Mouse (Mus musculus) yolk sac, embryonic 10.5 days (tissue): ENCODE measurements at regions not wholly inside any gene's neighbourhood (a gene's known extent, or its start where the extent isn't known, plus 50 kb on each side); places are given as distances from the start of the nearest gene placed in this dataset.

Experiments
- DNase-seq: peaks from one replicate; pipeline ENCODE4 v3.0.0-alpha.2; 2017; ENCODE audit warnings: low spot score

DNA sequence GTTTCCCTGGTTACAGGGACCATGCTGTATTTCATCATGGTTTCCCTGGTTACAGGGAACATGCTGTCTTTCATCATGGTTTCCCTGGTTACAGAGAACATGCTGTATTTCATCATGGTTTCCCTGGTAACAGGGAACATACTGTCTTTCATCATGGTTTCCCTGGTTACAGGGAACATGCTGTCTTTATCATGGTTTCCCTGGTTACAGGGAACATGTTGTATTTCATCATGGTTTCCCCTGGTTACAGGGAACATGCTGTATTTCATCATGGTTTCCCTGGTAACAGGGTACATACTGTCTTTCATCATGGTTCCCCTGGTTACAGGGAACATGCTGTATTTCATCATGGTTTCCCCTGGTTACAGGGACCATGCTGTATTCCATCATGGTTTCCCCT lies 1579.5 kb downstream of the 4930444P10Rik start:
- no peak for DNase-seq

DNA sequence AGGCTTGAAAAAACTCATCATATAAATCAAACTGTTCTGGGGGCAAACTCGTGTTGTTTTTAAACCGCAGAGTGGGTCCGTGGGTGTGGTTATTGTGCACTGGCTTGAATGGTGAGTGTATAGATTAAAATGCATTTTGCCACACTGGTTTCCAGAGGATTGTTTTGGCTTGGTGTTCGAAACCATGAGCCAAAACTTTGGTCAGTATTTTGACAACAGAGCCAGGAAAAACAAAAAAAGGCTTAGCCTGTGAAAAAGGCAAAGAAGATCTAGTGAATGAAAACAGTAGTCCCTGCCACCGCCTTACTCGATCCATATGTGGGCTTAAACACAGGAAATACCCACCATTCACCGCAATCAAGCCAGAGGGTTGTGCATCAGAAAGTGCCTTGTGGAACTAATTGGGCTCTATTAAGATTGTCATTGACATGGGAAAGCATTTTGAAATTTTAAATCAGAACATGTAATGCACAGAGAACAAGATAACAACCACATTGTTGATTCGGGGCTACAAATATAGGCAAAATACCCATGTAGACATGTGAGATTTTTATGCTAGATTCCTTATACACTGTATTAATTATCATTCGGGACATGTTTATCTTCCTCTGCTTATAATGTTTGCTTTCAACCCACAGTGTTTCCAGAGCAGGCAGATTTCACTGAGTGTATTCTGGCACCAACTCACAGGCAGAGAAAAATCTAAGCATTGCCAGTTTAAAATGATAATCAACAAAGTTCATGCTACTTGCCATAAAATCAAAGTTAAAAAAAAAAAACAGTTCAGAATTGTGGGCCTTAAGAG lies 1580.4 kb downstream of the 4930444P10Rik start:
- DNase-seq: no peak

DNA sequence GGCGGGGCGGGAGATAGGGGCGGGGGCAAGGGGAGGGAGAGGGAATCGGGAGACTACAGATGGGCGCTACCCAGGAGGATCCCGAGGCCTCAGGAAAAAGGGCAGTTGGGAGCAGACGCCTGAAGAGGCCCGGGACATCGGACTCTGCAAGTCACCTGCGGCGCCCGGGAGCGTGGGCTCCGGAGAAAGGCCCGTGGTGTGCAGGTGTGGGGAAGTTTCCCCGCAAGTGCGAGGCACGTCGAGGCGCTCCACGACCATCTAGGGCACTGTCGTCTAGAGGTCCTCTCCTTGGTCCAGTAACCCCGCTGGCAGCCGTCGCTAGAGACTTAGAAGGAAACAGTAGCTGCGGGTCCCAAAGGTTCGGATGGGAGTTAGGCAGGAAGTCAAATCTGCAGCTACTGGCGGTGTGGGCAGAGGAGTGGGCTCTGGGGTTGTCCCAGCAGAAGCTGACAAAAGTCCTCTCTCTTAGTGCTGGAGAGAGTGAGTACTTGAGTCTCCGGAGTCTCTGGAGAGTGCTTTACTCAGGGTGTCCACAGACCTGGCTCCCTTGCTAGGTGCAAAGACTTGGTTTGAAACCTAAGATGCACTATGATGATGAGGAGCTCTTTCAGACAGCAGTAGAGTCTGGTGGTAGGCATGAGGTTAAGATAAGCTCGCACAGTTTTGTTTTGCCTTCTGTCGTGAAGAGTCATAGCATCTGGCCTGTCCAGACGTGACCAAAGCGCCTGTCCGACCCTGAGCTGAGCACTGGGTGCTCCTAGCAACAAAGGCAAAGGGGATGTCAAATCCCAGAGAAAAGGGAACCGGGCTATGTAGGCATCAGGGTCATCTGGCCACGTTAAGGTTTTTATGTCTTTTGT lies 1586.1 kb downstream of the 4930444P10Rik start:
- no peak for DNase-seq

DNA sequence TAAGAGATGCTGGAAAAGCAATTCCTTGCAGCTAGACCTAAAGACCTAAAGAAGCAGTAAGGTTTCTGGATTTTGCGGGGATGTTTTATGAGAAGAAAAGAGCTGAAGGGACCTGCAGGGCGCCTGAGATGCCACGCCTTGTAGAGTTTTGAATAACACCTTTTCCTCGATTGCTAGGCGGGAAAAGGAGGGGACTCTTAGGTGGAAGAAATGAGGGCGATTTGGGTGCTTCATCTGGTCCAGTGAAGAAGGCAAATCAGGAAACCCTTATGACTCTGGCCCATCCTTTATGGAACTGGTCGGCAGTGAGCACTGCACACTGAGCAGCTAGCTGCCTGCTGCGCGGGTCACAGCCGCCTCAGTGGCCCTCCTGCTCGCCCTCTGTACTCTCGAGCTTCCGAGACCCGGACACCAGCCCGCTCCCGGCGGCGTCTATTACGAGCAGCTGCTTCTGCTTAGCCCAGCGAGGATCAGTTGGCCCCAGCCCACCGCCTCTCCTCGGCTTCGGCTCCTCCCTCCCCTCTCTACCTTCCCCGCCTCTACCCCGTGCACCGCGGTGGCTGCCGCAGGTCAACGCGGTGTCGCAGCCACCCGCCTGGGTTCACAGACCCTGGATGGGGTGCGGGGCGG lies 1586.8 kb downstream of the 4930444P10Rik start:
- peak; percentile 82 for DNase-seq

DNA sequence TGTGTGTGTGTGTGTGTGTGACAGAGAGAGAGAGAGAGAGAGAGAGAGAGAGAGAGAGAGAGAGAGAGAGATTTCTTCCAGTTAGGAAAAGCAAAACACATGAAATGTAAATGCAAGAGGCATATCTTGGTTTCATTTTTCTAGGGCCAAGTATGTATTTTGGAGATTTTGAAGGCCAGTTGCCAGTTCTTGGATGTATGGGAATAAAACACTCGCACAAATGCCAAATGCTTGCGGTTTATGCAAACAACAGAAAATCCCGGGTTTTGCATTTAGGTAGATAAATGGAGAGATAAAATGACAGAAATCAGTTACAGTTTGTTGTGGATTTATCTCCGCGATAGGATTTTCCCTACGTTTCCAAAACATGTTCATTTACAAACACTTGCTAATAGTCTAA lies 1587.4 kb downstream of the 4930444P10Rik start:
- DNase-seq: no peak

DNA sequence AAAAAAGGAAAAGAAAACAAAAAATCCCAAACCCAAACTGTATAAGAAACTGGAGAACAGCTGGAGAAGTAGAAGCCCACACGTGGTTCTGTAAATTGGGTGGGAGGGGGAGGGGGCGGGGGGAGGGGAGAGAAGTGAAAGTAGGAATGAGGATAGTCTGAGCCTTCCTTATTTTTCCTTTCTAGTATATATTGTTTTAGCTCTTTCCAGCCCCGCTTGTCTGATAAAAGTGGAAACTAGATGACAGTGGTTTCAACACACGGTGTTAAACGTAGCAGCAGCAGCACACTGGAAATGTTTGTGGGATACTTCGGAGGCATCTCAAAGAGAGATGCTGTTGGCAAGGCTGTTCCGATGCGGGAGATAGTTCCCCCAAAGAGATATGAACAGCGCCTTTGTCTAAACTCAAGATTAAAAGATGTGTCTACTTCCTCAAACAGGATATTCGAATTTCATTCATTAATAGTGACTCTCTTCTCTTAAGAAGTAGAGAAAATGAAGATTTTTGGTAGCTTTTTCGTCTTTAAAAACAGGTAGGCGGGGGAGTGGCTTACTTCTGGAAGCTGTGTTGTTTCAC lies 1588.3 kb downstream of the 4930444P10Rik start:
- DNase-seq: no peak

DNA sequence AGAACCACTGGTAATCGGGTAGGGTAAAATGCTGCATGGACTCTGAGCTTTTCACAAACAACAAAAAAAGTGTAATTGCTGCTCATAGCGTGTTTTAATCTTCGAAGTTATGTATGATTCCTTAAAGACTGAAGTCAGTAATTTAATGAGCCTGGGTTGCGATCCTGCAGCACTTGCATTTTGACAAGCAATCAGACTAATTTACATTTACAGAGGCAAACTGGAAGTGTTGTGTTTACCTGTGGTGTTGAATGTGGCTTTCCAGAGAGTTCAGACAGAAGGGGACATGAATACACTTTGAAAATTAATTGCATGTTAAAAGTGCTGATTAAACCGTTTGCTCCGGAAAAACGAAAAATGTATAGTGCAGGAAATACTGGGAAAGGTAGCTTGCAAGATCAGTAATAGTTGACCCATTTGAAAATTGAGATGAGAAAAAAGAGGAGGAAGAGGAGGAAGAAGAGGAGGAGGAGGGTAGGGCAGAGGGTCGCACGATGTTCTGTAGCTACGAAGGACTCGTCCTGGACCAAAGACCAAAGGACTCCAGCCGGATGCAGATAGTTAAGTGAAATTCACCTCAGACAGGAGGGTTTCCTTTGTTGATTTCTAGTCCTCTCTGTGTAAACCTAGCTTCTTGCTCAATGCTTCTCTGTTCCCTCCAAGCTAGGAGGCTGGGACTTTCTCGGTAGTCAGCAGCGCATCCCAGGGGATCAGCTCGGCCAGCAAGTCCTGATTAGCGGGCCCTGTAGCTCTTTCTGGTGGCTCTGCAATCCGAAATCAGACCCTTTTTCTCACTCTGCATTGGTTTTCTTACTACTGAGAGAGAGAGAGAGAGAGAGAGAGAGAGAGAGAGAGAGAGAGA lies 1589.0 kb downstream of the 4930444P10Rik start:
- DNase-seq: no peak

DNA sequence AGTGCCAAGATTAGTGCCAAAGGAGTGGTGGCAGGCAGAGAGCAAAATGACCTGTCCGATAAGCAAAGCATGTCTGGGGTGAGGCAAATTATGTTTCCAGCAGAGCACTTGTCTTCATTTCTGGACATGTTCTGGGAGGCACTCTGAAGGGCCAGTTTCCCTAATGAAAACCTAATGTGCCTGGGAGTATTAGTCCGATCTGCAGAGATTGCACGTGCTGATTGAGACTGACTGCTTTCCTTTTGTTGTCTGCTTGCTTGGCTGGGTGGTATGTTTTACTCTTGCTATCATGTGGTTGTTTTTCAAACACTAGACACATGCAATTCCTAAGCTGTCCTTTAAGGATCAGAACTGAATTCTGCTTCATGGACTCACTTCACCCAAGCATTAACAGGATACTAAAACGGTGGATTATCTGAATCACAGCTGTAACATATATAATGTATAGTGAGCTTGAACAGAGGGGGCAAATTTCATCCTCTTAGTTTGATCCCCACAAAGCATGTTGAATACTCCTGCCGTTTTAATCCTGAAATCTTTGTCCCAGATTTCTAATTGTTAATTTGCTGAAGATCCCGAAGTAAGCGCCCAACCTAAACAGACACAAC lies 1589.8 kb downstream of the 4930444P10Rik start:
- no peak for DNase-seq

DNA sequence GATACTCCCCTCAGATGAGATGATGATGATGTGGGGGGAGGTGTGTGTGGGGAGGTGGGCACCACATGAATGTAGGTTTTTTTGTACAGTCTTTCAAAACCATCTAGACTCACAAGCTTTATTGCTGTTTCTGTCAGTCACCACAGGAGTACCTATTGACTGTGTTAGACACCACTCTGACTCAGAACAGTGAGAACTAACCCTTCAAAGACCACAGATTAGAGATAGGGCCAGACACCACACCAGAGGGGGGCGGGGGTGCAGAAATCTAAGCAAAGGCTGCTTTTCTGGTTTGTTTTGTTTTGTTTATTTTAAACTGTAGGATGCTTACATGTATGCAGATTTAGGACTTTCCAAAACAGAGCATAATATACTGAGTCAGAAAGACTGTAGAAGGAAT lies 1594.0 kb downstream of the 4930444P10Rik start:
- DNase-seq: no peak

DNA sequence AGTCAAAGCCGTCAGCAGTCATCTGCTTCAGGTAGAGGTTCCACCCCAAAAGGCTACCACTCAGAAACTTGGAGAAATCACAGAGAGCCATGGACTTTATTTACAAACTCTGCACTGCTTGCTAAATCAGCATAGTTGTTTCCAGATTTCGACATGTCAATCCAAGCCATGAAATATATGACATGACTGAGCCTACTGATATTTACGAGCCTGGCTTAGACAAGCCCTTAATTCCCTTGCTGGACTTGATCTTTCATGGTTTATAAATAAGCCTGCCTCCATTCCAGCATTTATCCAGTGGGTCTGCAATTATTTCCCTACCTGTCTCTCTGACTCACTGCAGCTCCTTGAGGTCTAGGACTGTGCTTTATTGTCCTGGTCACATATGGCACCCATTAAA lies 1603.1 kb downstream of the 4930444P10Rik start:
- no peak for DNase-seq

DNA sequence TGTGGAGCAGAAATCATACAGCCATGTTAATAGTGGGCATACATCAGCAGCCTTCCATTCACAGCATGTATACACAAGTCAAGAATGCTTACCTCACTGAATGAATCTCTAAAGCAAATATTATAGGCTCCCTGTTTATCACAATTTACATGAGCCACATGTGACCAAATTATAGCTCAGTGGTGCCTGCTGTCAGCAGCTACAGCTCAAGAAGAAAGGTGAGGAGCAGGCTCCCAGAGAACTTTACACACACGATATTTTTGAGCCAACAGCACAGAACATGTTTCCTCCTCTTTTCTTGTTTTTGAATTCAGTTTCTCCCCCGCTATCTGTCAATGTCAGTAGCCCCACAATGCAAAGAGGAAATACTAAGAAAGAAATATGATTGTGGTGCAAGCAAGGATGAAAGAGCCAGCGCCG lies 1605.4 kb downstream of the 4930444P10Rik start:
- no peak for DNase-seq

DNA sequence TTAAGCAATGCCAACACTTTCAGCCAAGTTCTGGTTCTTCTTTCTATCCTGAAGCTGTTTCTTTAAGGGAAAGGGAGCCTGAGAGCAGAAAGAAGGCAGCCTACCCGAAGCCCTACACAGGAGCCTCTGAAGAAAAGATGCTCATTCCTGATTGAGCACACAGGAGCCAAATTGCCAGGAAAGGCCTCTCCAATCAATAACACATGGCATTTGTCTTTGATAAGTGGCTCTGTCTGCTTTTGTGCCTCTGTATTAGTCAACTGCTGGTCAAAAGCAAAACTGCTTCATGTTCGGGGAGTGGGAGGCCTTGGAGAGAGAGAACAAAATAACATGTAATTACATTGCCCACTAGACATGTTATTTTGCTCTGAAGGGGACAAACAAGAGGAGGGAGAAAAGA lies 1607.4 kb downstream of the 4930444P10Rik start:
- DNase-seq: no peak

DNA sequence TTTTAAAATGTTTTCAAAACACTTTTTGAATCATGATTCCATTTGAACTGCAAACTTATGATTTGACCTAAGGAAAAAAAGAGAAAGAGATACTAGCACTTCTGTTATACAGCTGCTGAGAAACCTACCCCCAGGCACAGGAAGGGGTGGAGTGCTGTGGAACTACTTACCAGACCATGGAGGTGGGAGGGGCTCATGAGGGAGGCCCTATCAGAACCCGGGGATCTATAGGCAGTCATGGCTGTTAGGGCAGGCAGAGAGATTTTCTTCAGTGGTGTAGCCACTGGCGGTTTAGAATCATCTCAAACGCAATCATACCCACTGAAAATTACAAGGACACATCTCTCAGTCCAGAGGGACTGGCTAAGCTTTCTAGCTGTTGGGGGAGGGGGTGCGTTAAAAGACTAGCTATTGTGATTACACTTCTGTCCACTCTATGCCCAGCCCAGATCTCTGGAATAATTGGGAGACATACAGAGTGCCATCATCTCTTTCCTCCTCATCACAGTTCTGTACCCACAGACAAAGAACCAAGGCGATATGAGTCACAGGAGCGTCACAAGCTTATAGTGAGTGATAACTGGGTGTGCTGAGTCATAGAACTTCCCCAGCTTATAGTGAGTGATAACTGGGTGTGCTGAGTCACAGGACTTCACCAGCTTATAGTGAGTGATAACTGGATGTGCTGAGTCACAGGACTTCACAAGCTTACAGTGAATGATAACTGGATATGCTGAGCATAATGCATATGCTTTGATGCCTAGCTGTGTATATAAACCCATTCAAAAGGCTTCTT lies 1608.8 kb downstream of the 4930444P10Rik start:
- DNase-seq: no peak

DNA sequence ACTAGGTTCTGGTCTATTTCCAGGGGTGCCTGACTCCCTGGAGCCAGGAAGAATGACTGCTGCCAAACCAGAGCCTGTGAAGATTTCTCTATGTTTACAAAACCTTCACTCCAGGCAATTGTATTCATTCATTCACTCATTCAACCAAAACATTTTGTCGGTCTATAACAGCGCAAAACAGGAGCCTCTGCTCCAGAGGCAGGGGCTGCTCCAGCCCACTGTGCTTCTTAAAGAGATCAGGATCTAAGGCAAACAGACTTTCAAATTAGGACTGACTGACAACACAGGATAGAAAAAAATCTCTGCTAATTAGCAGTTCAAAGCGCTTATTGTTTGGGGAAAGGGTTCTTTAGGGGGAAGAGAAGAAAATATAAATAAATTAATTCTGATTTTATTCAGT lies 1620.8 kb downstream of the 4930444P10Rik start:
- DNase-seq: no peak

DNA sequence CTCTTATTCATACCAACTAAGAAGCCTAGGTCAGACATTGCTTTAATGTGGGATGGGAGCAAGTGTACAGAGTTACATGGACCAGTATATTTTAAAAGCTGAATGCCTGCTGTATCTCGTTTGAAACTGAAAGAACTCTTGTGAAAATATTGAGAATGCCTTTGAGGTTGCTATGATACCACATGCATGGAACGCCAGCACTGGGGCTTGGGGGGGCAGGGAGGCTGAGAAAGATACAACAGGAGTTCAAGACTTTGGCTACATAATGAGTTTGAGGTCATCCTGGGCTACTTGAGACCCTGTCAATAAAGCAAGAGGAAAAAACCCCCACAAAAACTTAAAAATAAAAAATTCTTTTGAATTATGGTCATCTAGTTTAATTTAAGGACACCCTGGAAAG lies 1621.6 kb downstream of the 4930444P10Rik start:
- no peak for DNase-seq

DNA sequence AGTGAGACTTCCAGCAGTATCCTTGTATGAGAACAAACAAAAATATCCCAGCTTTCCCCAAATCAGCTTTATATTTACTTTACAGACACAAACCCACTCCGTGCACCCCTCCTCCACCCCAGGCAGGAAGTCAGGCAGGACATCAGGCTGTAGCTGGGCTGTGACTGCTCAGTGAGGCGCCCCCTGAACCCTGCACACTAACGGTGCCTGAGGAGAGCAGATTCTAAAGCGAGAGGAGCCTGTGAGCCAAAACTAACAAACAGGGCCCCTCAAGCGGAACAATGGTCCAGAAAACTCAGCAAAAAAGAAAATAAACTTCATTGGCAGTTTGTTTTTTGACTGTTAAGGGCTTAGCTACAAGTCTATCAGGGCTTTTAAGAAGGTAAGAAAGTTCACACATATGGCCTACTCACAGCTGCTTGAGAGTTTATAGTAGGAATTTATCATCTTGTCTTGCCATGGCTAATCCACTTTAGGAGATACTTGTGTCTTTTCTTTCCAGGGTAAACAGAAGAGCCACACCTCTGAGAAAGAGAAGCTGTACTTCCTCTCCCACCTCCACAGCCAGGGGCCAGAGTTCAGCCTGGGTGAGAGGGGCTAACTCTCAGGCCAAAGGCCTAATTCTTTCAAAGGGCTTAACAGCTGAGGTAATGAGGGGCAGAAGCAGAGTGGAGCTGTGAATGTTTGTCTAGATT lies 1628.2 kb downstream of the 4930444P10Rik start:
- DNase-seq: peak; percentile 47

DNA sequence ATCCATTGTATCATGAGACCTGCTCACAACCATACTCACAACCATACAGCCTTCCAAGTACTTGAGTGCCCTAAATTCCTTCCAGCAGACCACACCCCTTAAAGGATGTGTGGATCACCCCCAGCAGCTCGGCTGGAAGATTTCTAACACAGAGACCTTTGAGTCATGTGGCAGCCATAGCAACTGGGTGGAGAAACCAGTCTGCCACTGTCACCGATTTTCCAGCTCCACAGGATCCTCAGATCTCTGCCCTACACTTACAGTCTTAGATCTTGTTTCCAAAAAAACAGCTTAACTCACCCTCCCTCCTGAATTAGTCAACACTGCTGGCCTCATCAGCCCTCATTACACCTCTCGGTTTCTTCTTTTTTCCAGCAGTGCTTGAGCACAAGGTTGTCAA lies 1630.6 kb downstream of the 4930444P10Rik start:
- no peak for DNase-seq

DNA sequence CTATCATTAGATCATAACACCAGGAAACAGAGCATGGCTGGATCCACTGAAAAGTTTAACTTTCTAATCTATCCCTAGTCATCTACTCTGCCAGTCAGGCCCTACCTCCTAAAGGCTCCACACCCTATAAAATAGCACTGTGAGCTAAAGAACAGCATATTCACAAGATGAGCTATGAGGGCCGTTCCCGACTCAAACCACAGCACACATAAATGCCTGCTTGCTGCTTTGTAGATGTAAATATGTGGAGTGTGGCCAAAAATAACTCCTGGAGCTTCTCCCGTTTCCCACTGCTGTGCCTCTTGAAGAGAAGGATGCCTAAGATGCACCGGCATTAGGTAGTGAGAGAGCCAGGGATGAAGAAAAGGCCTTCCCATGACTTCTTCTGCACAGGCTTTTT lies 1632.3 kb downstream of the 4930444P10Rik start:
- DNase-seq: no peak

DNA sequence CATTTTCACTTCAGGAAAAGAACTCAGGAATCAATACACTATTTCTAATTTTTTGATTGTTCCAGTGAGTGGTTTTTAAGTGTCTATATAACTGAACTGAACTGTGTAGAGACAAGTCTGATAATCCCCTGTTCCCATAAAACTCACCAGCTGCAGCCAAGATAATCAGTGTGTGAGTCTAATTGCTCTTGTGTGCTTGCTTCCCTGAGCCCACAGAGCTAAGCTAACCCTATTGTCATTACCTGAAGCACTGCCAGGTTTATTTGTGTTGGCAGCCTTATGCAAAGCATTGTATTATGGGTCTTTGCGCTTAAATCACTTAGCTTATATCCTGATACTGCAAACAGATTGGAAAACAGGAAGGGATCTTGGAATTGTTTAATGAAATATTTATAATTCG lies 1663.8 kb downstream of the 4930444P10Rik start:
- no peak for DNase-seq

DNA sequence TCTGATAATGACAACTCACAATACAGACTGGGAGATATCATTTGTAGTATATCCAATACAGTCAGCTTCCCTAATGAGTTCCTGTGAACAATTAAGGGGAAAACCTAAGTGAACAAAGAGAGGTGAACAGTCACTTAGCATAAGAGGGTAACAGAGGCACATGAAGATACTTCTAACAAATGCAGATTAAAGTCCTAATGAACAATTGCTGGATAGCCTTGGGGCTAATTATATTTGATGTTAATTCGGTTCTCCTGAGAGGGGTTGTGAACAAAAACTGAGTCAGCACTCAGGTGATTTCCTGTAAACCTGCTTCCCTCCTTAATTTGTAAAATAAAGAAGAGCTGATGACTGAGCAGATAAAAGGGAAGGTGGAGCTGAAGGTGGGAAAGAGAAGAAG lies 1672.1 kb downstream of the 4930444P10Rik start:
- DNase-seq: no peak
